Mouse (Mus musculus): ENCODE results near the gene Wdr13. TPM values are rescaled to one million over a fixed set of nuclear protein-coding genes. Genes with fewer than 3 reads are reported as not detected.

Wdr13 gene
- polyA plus RNA-seq (2012; fragmentation: generic; extraction: Trizol) = 11.1 TPM
- long read RNA-seq, experiment 1, full-length matches to known transcripts = 1 of 9 reads
- long read RNA-seq, experiment 1, partial matches to known transcripts = 2 of 9 reads
- long read RNA-seq, experiment 1, other reads (novel, unspliced or antisense) = 6 of 9 reads
- long read RNA-seq, experiment 2, full-length matches to known transcripts = 76 of 97 reads
- long read RNA-seq, experiment 2, partial matches to known transcripts = 5 of 97 reads
- long read RNA-seq, experiment 2, other reads (novel, unspliced or antisense) = 16 of 97 reads

DNA sequence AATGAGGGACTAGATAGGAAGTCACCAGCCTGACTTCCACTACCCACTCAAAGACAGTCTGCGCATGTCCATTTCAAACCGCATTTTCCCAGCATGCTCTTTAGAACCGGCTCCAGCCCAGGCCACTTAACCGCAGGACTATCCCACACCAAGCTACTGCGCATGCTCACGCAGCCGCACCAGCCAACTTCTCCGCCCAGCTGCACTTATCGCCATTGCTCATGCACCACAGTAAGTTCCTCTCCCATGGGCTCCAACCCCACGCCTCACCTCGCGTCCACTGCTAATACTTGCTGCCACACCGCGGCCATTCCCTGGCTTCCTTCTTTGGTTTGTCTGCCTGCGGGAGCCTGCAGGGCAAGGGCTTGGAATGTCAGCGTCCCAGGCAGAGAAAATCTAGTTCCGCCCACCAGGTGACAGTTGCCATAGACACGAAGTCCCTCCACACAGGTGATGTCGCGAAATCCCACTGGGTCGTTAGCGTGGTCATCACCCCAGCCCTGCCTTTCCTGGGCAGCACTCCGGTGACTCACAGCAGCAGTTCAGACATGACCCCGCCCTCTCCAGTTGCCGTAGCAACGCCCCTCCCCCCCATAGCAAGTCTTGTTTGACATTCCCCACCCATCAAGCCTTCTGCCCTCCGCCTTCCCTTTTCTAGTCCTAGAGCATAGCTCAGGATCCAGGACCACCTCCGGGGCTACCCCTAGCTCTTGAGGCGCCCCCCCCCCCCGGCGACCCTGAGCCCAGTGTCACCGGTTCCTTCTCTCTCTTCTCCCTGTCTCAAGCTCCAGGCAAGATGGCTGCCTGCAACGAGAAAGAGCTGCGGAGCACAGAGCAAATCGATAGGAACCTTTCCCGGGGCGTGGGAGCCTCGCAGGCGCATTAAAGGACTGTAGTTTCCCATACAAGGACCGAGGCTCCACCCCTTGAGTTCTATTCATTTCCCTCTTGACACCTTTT lies at the start of gene Wdr13:
Gene Wdr13 (minus strand): TSS at position 876 of the 960 bp plus-strand sequence.
- H3K36me3 ChIP-seq (ENCODE audit: control insufficient read depth, insufficient read depth) = no peaks in the 10 kb centered on the region
- no peaks in the 10 kb centered on the region for H3K27me3 ChIP-seq (ENCODE audit: control insufficient read depth, insufficient read depth, insufficient read length)
- peak within 1 kb of the TSS; percentile 72 for H3ac ChIP-seq (ENCODE audit: control insufficient read depth, insufficient read length, low read depth)
- H3K79me2 ChIP-seq (ENCODE audit: control insufficient read depth, insufficient read depth) = peaks cover 7% of the 10 kb centered on the region
- no peaks in the 10 kb centered on the region for H3K79me3 ChIP-seq (ENCODE audit: low read depth)
- TF ChIP-seq CEBPB (IDR thresholded peaks at IDR 0.05; ENCODE audit: low read depth) (no peak), FOSL1 (IDR thresholded peaks at IDR 0.05; ENCODE audit: insufficient read depth, low read length, poor library complexity, severe bottlenecking) (no peak), MYOD1 (IDR thresholded peaks at IDR 0.05; ENCODE audit: control insufficient read depth, insufficient read length, low read depth) (no peak), MYOG (IDR thresholded peaks at IDR 0.05; ENCODE audit: control insufficient read depth, extremely low read depth, insufficient read length) (no peak), CTCF (IDR thresholded peaks at IDR 0.05; ENCODE audit: control insufficient read depth, insufficient read depth, insufficient read length) (no peak), MAX (IDR thresholded peaks at IDR 0.05) (no peak), USF1 (IDR thresholded peaks at IDR 0.05; ENCODE audit: low read depth) (no peak)
- H3K4me3 ChIP-seq (ENCODE audit: insufficient read depth, poor library complexity, severe bottlenecking) = peak within 1 kb of the TSS; percentile 38

DNA sequence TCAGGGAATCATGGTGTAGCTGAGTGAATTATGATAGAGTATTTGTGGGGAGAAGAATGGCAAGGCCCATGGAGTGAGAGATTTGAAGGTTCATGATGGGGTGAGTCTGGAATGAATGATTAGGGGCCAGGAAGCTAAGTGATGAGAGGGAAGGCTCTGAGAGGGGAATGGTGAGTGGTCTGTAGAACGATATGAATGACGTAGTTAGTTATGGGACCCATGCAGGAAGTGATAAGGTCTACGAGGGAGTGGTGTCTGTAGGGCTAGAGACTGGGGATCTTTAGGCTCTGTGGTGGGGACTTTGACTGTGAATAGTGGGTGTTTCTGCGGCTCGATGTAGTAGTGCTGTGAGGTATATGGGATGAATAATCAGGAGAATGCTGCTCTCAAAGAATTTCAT lies 47.0 kb upstream of the Wdr13 start:
- Histone ChIP-seq H3K4me3 (ENCODE audit: insufficient read depth, poor library complexity, severe bottlenecking) (no peak overlapping the region), H3K27me3 (ENCODE audit: control insufficient read depth, insufficient read depth, insufficient read length) (no peaks in the 10 kb centered on the region), H3K79me2 (ENCODE audit: control insufficient read depth, insufficient read depth) (peaks cover 9% of the 10 kb centered on the region), H3K79me3 (ENCODE audit: low read depth) (peaks cover 3% of the 10 kb centered on the region), H3K36me3 (ENCODE audit: control insufficient read depth, insufficient read depth) (no peaks in the 10 kb centered on the region), H3ac (ENCODE audit: control insufficient read depth, insufficient read length, low read depth) (no peak overlapping the region)
- no peak for TF ChIP-seq CEBPB (IDR thresholded peaks at IDR 0.05; ENCODE audit: low read depth)
- TF ChIP-seq CTCF (IDR thresholded peaks at IDR 0.05; ENCODE audit: control insufficient read depth, insufficient read depth, insufficient read length) = no peak
- no peak for TF ChIP-seq USF1 (IDR thresholded peaks at IDR 0.05; ENCODE audit: low read depth)
- no peak for TF ChIP-seq FOSL1 (IDR thresholded peaks at IDR 0.05; ENCODE audit: insufficient read depth, low read length, poor library complexity, severe bottlenecking)
- TF ChIP-seq MYOD1 (IDR thresholded peaks at IDR 0.05; ENCODE audit: control insufficient read depth, insufficient read length, low read depth) = no peak
- TF ChIP-seq MAX (IDR thresholded peaks at IDR 0.05) = no peak
- TF ChIP-seq MYOG (IDR thresholded peaks at IDR 0.05; ENCODE audit: control insufficient read depth, extremely low read depth, insufficient read length) = no peak

DNA sequence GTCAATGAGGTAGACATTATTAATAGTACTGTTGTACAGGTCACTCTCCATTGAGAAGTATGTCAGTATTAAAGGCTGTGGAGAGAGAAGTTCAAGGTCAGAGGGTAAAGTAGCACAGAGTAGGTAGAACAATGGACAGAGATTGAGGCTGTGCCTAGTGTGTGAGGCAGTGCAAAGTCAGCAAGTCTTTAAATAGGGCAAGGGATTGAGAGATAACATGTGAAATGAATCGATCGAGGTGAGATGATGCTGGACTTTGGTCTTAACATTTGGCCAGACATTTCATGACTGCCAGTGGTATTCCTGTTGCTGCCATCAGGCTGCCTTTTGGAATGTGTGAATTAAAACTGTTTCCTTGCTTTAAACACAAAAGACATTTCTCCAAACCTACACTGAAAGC lies 46.2 kb upstream of the Wdr13 start:
- H3K4me3 ChIP-seq (ENCODE audit: insufficient read depth, poor library complexity, severe bottlenecking) = no peak overlapping the region
- no peaks in the 10 kb centered on the region for H3K27me3 ChIP-seq (ENCODE audit: control insufficient read depth, insufficient read depth, insufficient read length)
- H3K36me3 ChIP-seq (ENCODE audit: control insufficient read depth, insufficient read depth) = no peaks in the 10 kb centered on the region
- no peak overlapping the region for H3ac ChIP-seq (ENCODE audit: control insufficient read depth, insufficient read length, low read depth)
- no peak for TF ChIP-seq MYOG (IDR thresholded peaks at IDR 0.05; ENCODE audit: control insufficient read depth, extremely low read depth, insufficient read length)
- no peak for TF ChIP-seq MAX (IDR thresholded peaks at IDR 0.05)
- TF ChIP-seq CEBPB (IDR thresholded peaks at IDR 0.05; ENCODE audit: low read depth) = no peak
- no peak for TF ChIP-seq FOSL1 (IDR thresholded peaks at IDR 0.05; ENCODE audit: insufficient read depth, low read length, poor library complexity, severe bottlenecking)
- TF ChIP-seq CTCF (IDR thresholded peaks at IDR 0.05; ENCODE audit: control insufficient read depth, insufficient read depth, insufficient read length) = no peak
- no peak for TF ChIP-seq MYOD1 (IDR thresholded peaks at IDR 0.05; ENCODE audit: control insufficient read depth, insufficient read length, low read depth)
- TF ChIP-seq USF1 (IDR thresholded peaks at IDR 0.05; ENCODE audit: low read depth) = no peak
- peaks cover 16% of the 10 kb centered on the region for H3K79me2 ChIP-seq (ENCODE audit: control insufficient read depth, insufficient read depth)
- peaks cover 4% of the 10 kb centered on the region for H3K79me3 ChIP-seq (ENCODE audit: low read depth)

DNA sequence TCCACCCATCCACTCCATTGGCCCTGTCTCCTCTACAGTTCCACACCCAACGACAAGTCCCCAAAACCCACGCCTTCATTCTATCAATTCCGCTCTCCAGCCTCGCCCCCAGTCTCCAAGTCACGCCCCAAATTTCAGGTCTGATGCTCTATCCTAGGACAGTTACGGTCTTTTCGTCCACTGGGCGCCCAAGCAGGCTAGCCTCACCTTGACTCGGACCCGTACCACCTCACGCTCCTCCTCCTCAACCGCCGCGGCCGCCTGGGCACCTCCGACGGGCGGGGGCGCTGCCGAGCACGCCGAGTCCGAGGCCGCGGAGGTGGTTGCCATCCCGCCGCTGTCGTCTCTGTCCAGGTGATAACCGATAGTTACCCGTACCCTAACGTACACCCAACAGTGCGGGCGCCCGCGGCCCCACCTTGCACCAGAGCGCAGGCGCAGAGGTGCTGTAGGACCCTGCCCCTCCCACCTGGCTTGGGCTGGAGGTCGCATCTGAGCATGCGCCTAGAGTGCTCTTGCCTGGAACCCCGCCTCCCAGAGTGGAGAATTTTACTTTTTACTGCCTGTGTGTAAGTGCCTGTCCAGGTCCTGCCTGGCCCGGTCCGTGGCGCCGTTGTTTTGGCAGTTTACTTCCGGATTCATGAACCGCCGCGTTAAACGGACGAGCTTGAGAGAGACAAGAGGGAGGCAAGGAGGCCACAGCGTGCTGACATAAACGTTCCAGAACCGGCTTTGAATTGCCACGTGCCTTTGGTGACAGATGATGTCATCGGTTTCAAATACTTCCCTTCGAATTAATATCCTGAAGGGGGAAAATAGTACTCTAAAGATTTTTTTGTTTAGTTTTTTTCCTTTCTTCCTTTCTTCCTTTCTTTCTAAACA lies 43.1 kb upstream of the Wdr13 start, which contains the start of gene Tbc1d25:
Gene Tbc1d25 (minus strand): TSS at position 678 of the 882 bp plus-strand sequence.
- Histone ChIP-seq H3K4me3 (ENCODE audit: insufficient read depth, poor library complexity, severe bottlenecking) (peak within 1 kb of the TSS; percentile 50), H3ac (ENCODE audit: control insufficient read depth, insufficient read length, low read depth) (peak within 1 kb of the TSS; percentile 90), H3K79me3 (ENCODE audit: low read depth) (peaks cover 4% of the 10 kb centered on the region), H3K36me3 (ENCODE audit: control insufficient read depth, insufficient read depth) (peaks cover 5% of the 10 kb centered on the region), H3K27me3 (ENCODE audit: control insufficient read depth, insufficient read depth, insufficient read length) (no peaks in the 10 kb centered on the region), H3K79me2 (ENCODE audit: control insufficient read depth, insufficient read depth) (peaks cover 17% of the 10 kb centered on the region)
- TF ChIP-seq FOSL1 (IDR thresholded peaks at IDR 0.05; ENCODE audit: insufficient read depth, low read length, poor library complexity, severe bottlenecking) (no peak), MAX (IDR thresholded peaks at IDR 0.05) (peak; percentile 79), MYOG (IDR thresholded peaks at IDR 0.05; ENCODE audit: control insufficient read depth, extremely low read depth, insufficient read length) (no peak), USF1 (IDR thresholded peaks at IDR 0.05; ENCODE audit: low read depth) (peak; percentile 63), CEBPB (IDR thresholded peaks at IDR 0.05; ENCODE audit: low read depth) (no peak), MYOD1 (IDR thresholded peaks at IDR 0.05; ENCODE audit: control insufficient read depth, insufficient read length, low read depth) (no peak), CTCF (IDR thresholded peaks at IDR 0.05; ENCODE audit: control insufficient read depth, insufficient read depth, insufficient read length) (peak; percentile 49)

Measured in C2C12 (cell line).